Mouse (Mus musculus) lung, embryonic 15.5 days (tissue): Measurements from ENCODE around the gene Olfr992. TPM values are rescaled to one million over a fixed set of nuclear protein-coding genes. Genes with fewer than 3 reads are reported as not detected.
"Not testable (repeated sequence)": the region's sequence is repeated elsewhere in the genome, so short reads cannot be mapped to it uniquely, and the experiment has no call there.

Experiments
- ATAC-seq: fragments of 200-750 bp; cut with Nextera tagmentation; 2 replicates; pipeline ENCODE4 v1.8.0; 2017; ENCODE audit warnings: moderate number of reproducible peaks, borderline replicate concordance; ENCODE audit not compliant: low FRiP score, low TSS enrichment; ENCODE audit errors: extremely low read depth
- H3K27ac ChIP-seq: fragments of 300-500 bp; sonication (generic); 2 replicates; pipeline ENCODE4 v1.5.1; 2015; ENCODE audit warnings: moderate library complexity, mild to moderate bottlenecking, inconsistent platforms
- H3K27me3 ChIP-seq: fragments of 300-500 bp; sonication (generic); 2 replicates; pipeline ENCODE4 v1.6.1; 2015; ENCODE audit warnings: inconsistent platforms
- H3K36me3 ChIP-seq: fragments of 300-500 bp; sonication (generic); 2 replicates; pipeline ENCODE4 v1.6.1; 2015; ENCODE audit warnings: inconsistent platforms
- H3K4me1 ChIP-seq: fragments of 300-500 bp; sonication (generic); 2 replicates; pipeline ENCODE4 v1.6.1; 2015; ENCODE audit warnings: inconsistent platforms
- H3K4me2 ChIP-seq: fragments of 300-500 bp; sonication (generic); 2 replicates; pipeline ENCODE4 v1.6.1; 2015; ENCODE audit warnings: inconsistent platforms, mild to moderate bottlenecking, moderate library complexity
- H3K4me3 ChIP-seq: fragments of 300-500 bp; sonication (generic); 2 replicates; pipeline ENCODE4 v1.5.1; 2015; ENCODE audit warnings: mild to moderate bottlenecking, inconsistent platforms
- H3K9ac ChIP-seq: fragments of 300-500 bp; sonication (generic); 2 replicates; pipeline ENCODE4 v1.6.1; 2015; ENCODE audit warnings: inconsistent platforms
- H3K9me3 ChIP-seq: fragments of 300-500 bp; sonication (generic); 2 replicates; pipeline ENCODE4 v1.6.1; 2016; ENCODE audit warnings: inconsistent platforms
- WGBS: fragments of 180-500 bp; shearing (Covaris S2); methylation state at CpG from one replicate; pipeline ENCODE4 v1.1.7; 2015; 5-methylcytosine and 5-hydroxymethylcytosine counted together
- polyA plus RNA-seq: library from polyadenylated mRNA; unstranded; fragments of >200 nt; fragmentation: Nextera tagmentation; extraction: Ambion mirVana; gene quantifications from 2 replicates; pipeline ENCODE4 v1.2.1, GENCODE M21; 2015

Gene Olfr992
- not detected in 2 replicates for polyA plus RNA-seq

- no peak within 1 kb of the TSS for H3K9ac ChIP-seq
- H3K27me3 ChIP-seq: no peaks in the 10 kb centered on the region
- 49% methylated on average over 2 of the region's 2 CpGs for WGBS
- no peak for ATAC-seq
- no peaks in the 10 kb centered on the region for H3K4me1 ChIP-seq
- H3K9me3 ChIP-seq: no peaks in the 10 kb centered on the region
- H3K27ac ChIP-seq: no peak within 1 kb of the TSS
- no peak within 1 kb of the TSS for H3K4me2 ChIP-seq
- H3K4me3 ChIP-seq: no peak within 1 kb of the TSS
- no peaks in the 10 kb centered on the region for H3K36me3 ChIP-seq
Observed at GRCm38 (mm10) chr2:85409369-85409768, at the start of gene Olfr992. TSS of gene Olfr992 (minus strand) at chr2:85409469.

DNA sequence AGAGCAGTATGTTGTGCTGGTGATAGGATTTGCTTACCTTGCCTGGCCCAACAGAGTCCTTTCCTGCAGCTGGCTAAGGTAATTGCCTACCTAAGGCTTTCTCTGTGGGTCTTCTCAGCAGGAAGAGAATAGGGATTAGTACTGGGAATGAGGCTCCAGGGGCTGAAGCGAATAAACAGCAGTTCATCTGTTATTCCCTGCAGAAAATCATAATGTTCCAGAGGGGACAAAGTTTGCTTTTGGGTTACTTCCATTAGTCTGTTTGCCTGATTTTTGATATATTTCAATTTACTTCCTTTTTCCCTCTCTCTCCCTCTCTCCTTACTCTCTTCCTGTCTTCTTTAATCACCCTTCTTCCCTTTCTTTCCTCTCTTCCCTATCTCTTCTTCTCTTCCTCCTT is 34.3 kb upstream of the Olfr992 start, which contains the start of gene Olfr995:
TSS of gene Olfr995 (minus strand) at position 101 of the 400 bp plus-strand sequence.
- no peaks in the 10 kb centered on the region for H3K36me3 ChIP-seq
- H3K4me2 ChIP-seq: no peak within 1 kb of the TSS
- H3K9me3 ChIP-seq: no peaks in the 10 kb centered on the region
- no peaks in the 10 kb centered on the region for H3K4me1 ChIP-seq
- ATAC-seq: no peak
- H3K9ac ChIP-seq: no peak within 1 kb of the TSS
- H3K4me3 ChIP-seq: no peak within 1 kb of the TSS
- 29% methylated on average over 1 of the region's 1 CpGs for WGBS
- H3K27me3 ChIP-seq: no peaks in the 10 kb centered on the region
- H3K27ac ChIP-seq: no peak within 1 kb of the TSS

- no peaks in the 10 kb centered on the region for H3K27me3 ChIP-seq
- no peak overlapping the region for H3K4me3 ChIP-seq
- H3K4me1 ChIP-seq: no peaks in the 10 kb centered on the region
- no peak overlapping the region for H3K27ac ChIP-seq
- ATAC-seq: no peak
- H3K9me3 ChIP-seq: no peaks in the 10 kb centered on the region
- H3K36me3 ChIP-seq: no peaks in the 10 kb centered on the region
- H3K9ac ChIP-seq: no peak overlapping the region
- no peak overlapping the region for H3K4me2 ChIP-seq
Observed at GRCm38 (mm10) chr2:85442546-85442945, 33.3 kb upstream of the Olfr992 start.

DNA sequence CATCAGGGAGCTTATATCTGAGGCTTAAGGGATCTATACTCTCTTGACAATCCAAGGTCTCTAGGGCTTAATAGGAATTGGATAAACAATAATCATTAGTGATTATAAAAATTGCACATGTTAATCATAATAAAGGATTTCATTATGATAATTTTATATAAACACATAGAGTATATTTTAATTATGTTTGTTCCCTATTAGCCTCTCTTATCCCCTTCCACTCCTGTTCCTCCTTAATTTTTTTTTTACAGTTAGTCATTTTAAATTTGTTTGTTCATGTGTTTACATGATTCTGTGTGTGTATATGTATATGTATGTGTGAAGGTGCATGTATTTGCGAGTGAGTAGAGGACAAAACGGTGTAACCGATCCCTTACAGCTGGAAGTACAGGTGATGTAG is 27.1 kb upstream of the Olfr992 start, which contains the start of gene Olfr994:
TSS of gene Olfr994 (minus strand) at position 101 of the 400 bp plus-strand sequence.
- H3K36me3 ChIP-seq: no peaks in the 10 kb centered on the region
- H3K4me3 ChIP-seq: no peak within 1 kb of the TSS
- no peak within 1 kb of the TSS for H3K4me2 ChIP-seq
- ATAC-seq: no peak
- no peak within 1 kb of the TSS for H3K9ac ChIP-seq
- H3K27me3 ChIP-seq: no peaks in the 10 kb centered on the region
- no peak within 1 kb of the TSS for H3K27ac ChIP-seq
- no peaks in the 10 kb centered on the region for H3K9me3 ChIP-seq
- 81% methylated on average over 3 of the region's 3 CpGs for WGBS
- H3K4me1 ChIP-seq: no peaks in the 10 kb centered on the region

GRCm38 (mm10) chr2:85425893-85426292 is 16.6 kb upstream of the Olfr992 start:
- no peak overlapping the region for H3K9ac ChIP-seq
- no peak for ATAC-seq
- H3K4me1 ChIP-seq: no peaks in the 10 kb centered on the region
- no peaks in the 10 kb centered on the region for H3K36me3 ChIP-seq
- no peak overlapping the region for H3K27ac ChIP-seq
- no peaks in the 10 kb centered on the region for H3K27me3 ChIP-seq
- 73% methylated on average over 1 of the region's 1 CpGs for WGBS
- no peaks in the 10 kb centered on the region for H3K9me3 ChIP-seq
- no peak overlapping the region for H3K4me3 ChIP-seq
- H3K4me2 ChIP-seq: no peak overlapping the region

- H3K27ac ChIP-seq: no peak within 1 kb of the TSS
- no peak within 1 kb of the TSS for H3K4me2 ChIP-seq
- H3K9me3 ChIP-seq: no peaks in the 10 kb centered on the region
- H3K4me1 ChIP-seq: no peaks in the 10 kb centered on the region
- no peaks in the 10 kb centered on the region for H3K36me3 ChIP-seq
- H3K27me3 ChIP-seq: no peaks in the 10 kb centered on the region
- no peak for ATAC-seq
- H3K9ac ChIP-seq: no peak within 1 kb of the TSS
- no peak within 1 kb of the TSS for H3K4me3 ChIP-seq
Observed at GRCm38 (mm10) chr2:85414777-85415176, 5.5 kb upstream of the Olfr992 start, which contains the start of gene Olfr993. TSS of gene Olfr993 (minus strand) at chr2:85414877.

- not testable (repeated sequence) for H3K36me3 ChIP-seq, H3K27ac ChIP-seq, H3K9ac ChIP-seq, H3K4me1 ChIP-seq, ATAC-seq, H3K9me3 ChIP-seq, H3K27me3 ChIP-seq, H3K4me2 ChIP-seq, H3K4me3 ChIP-seq
Observed at GRCm38 (mm10) chr2:85363127-85363526, 46.1 kb downstream of the Olfr992 start, which contains the start of gene Olfr988. TSS of gene Olfr988 (minus strand) at chr2:85363227.

Other genes starting within 250 kb of the Olfr992 start
- gene Lrrc55, start 212.3 kb downstream of the Olfr992 start, polyA plus RNA-seq: 0.29 and 0.35 TPM in 2 replicates
- not detected in 2 replicates for gene Olfr987, start 70.2 kb downstream of the Olfr992 start, polyA plus RNA-seq
- not detected in 2 replicates for gene Olfr988, start 46.2 kb downstream of the Olfr992 start, polyA plus RNA-seq
- gene Olfr993, start 5.4 kb upstream of the Olfr992 start, polyA plus RNA-seq: not detected in 2 replicates
- not detected in 2 replicates for gene Olfr994, start 27.0 kb upstream of the Olfr992 start, polyA plus RNA-seq
- not detected in 2 replicates for gene Olfr995, start 34.2 kb upstream of the Olfr992 start, polyA plus RNA-seq
- 0.34 and 0.50 TPM in 2 replicates for gene 4833423E24Rik, start 109.6 kb upstream of the Olfr992 start, polyA plus RNA-seq
- not detected in 2 replicates for gene Olfr996, start 169.7 kb upstream of the Olfr992 start, polyA plus RNA-seq
- not detected in 2 replicates for gene Olfr998, start 179.5 kb upstream of the Olfr992 start, polyA plus RNA-seq
- not detected in 2 replicates for gene Olfr1000, start 202.4 kb upstream of the Olfr992 start, polyA plus RNA-seq
- gene Olfr1002, start 241.2 kb upstream of the Olfr992 start, polyA plus RNA-seq: not detected in 2 replicates